Mouse (Mus musculus): ENCODE measurements around the gene Col24a1. TPM values are rescaled to one million over a fixed set of nuclear protein-coding genes. Genes with fewer than 3 reads are reported as not detected.

Col24a1 gene
- polyA plus RNA-seq (2015; fragmentation: Illumina TruSeq; extraction: RNeasy Lipid Tissue Mini Kit (QIAGEN cat#74804); ENCODE audit: insufficient read depth, low read depth, low replicate concordance), result not detected

GRCm38 (mm10) chr3:145292337-145293134 is at the start of gene Col24a1:
Gene Col24a1, plus strand, starts transcription at chr3:145292472.

DNA sequence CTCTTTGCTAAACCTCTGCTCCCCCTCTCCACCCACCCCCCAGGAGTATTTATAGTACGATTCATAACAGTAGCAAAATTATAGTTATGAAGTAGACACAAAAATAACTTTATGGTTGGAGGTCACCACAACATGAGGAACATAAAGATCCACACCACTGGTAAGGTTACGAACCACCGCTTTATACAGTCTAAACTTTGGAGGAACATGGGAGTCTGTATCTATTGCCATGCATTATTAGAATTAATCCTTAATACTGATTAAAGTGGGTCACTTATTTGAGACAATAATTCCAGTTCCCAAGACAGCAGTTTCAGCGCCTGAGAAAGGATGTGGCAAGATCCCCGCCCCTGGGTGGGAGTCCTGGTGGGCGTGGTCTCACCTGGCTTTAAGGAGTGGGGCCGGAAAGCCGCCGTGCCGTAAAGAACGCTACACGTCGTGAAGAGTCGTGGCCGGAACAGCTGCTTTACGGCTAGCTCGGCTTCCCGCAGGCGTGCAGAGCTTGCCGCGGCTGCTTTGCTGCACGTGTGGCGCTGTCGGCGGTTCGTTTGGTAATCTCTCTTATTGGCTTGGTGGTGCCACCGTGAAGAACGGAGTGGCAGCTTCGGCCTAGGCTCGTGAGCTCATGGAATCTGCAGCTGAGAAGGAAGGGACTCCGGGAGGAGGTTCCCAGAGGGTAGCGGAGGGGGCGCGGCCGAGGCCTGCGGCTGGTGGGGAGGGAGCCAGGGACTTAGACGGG is 283.6 kb downstream of the Col24a1 start, which contains the start of gene Znhit6:
Gene Znhit6, plus strand, starts transcription at position 463 of the 739 bp plus-strand sequence.

Other genes starting within 250 kb of the Col24a1 start
- not detected for gene Clca2, start 193.0 kb upstream of the Col24a1 start, polyA plus RNA-seq (2015; fragmentation: Illumina TruSeq; extraction: RNeasy Lipid Tissue Mini Kit (QIAGEN cat#74804); ENCODE audit: insufficient read depth, low read depth, low replicate concordance)
- 6.0 TPM for gene Odf2l, start 173.9 kb upstream of the Col24a1 start, polyA plus RNA-seq (2015; fragmentation: Illumina TruSeq; extraction: RNeasy Lipid Tissue Mini Kit (QIAGEN cat#74804); ENCODE audit: insufficient read depth, low read depth, low replicate concordance)

Measured in pancreas, adult 10 weeks (tissue).